Mouse (Mus musculus) heart, embryonic 11.5 days (tissue): ENCODE data around the gene Nfkb1. TPM values are rescaled to one million over a fixed set of nuclear protein-coding genes. Genes with fewer than 3 reads are reported as not detected.

Experiments
- ATAC-seq: fragments of 200-750 bp; cut with Nextera tagmentation; replicated peaks from 2 replicates; pipeline ENCODE4 v1.8.0; 2017; ENCODE audit warnings: moderate library complexity; ENCODE audit not compliant: insufficient number of reproducible peaks, low FRiP score, low TSS enrichment
- H3K27ac ChIP-seq: fragments of 300-500 bp; sonication (generic); 2 replicates; pipeline ENCODE4 v1.5.1; 2014; ENCODE audit warnings: mild to moderate bottlenecking, low read depth, low read length
- H3K27me3 ChIP-seq: fragments of 300-500 bp; sonication (generic); 2 replicates; pipeline ENCODE4 v1.6.1; 2014; ENCODE audit warnings: mild to moderate bottlenecking, low read length, mixed read lengths; ENCODE audit not compliant: control insufficient read depth, insufficient read depth
- H3K36me3 ChIP-seq: fragments of 300-500 bp; sonication (generic); 2 replicates; pipeline ENCODE4 v1.6.1; 2014; ENCODE audit warnings: mild to moderate bottlenecking, low read length, moderate library complexity, mixed read lengths; ENCODE audit not compliant: control insufficient read depth, insufficient read depth
- H3K4me1 ChIP-seq: fragments of 300-500 bp; sonication (generic); 2 replicates; pipeline ENCODE4 v1.6.1; 2014; ENCODE audit warnings: low read length; ENCODE audit not compliant: control insufficient read depth, insufficient read depth
- H3K4me2 ChIP-seq: fragments of 300-500 bp; sonication (generic); 2 replicates; pipeline ENCODE4 v1.6.1; 2014; ENCODE audit warnings: mild to moderate bottlenecking, moderate library complexity
- H3K4me3 ChIP-seq: fragments of 300-500 bp; sonication (generic); 2 replicates; pipeline ENCODE4 v1.5.1; 2014; ENCODE audit warnings: low read depth, low read length
- H3K9ac ChIP-seq: fragments of 300-500 bp; sonication (generic); 2 replicates; pipeline ENCODE4 v1.6.1; 2014; ENCODE audit warnings: mild to moderate bottlenecking, low read depth, low read length, moderate library complexity
- H3K9me3 ChIP-seq: fragments of 300-500 bp; sonication (generic); replicated peaks from 2 replicates; pipeline ENCODE4 v1.6.1; 2016; ENCODE audit warnings: low read length; ENCODE audit not compliant: control insufficient read depth
- WGBS: fragments of 180-500 bp; shearing (Covaris S2); extraction: QIAGEN DNeasy Blood & Tissue Kit; methylation state at CpG from one replicate; pipeline ENCODE4 v1.1.7; 2014; ENCODE audit not compliant: insufficient replicate concordance; 5-methylcytosine and 5-hydroxymethylcytosine counted together
- polyA plus RNA-seq: library from polyadenylated mRNA; unstranded; fragments of >200 nt; fragmentation: Nextera tagmentation; extraction: Ambion mirVana; gene quantifications from 2 replicates; pipeline ENCODE4 v1.2.1, GENCODE M21; 2014

The Nfkb1 gene
- polyA plus RNA-seq, 1 experiment from 2014 or later = 17.8 TPM

DNA sequence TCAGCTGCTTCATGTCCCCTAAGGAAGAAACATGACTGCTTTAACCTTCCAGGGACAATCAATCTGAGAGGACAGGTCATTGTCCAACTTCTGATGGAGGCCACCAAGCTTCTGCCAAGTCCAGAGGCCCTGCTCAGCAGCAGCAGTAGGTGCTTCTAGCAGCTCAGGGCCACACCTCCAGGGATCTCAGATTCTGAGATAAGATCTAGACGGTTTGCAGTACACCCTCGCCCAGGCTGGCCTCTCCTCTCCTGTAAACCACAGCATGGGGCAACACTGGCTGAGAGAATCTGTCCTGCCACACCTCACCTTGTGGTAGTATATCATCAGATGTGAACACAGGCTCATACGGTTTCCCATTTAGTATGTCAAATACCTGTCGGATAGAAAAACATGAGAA is 100.9 kb downstream of the Nfkb1 start:
- ATAC-seq = no peak
- no peaks in the 10 kb centered on the region for H3K27me3 ChIP-seq
- H3K27ac ChIP-seq = no peak overlapping the region
- peaks cover 31% of the 10 kb centered on the region for H3K36me3 ChIP-seq
- WGBS = 61% methylated on average over 4 of the region's 4 CpGs
- H3K9me3 ChIP-seq = no peaks in the 10 kb centered on the region
- H3K4me3 ChIP-seq = no peak overlapping the region
- peaks cover 9% of the 10 kb centered on the region for H3K4me1 ChIP-seq
- H3K9ac ChIP-seq = no peak overlapping the region
- H3K4me2 ChIP-seq = no peak overlapping the region

DNA sequence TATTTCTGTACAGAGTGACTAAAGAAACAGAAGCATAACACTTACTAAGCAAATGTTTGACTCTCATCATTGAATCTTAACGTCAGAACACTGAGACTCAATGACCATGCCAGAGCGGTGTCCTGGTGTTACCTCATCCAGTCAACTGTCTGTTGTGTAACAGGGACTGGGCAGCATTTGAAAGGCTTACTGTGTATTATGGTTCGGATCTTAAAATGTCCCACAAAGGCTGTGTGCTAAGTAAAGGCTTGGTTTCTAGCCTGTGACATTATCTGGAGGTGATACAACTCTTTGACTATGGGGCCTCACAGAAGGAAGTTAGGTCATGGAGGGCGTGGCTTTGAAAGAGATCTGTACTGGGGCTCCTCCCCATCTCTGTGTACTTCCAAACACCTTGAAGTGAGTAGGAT is 104.9 kb downstream of the Nfkb1 start:
- H3K36me3 ChIP-seq = peaks cover 25% of the 10 kb centered on the region
- 74% methylated on average over 4 of the region's 4 CpGs for whole genome bisulfite sequencing

GRCm38 (mm10) chr3:135586060-135586459 is 105.3 kb downstream of the Nfkb1 start:
- peak overlapping the region; percentile 79; the same call in 1 of the 2 replicates for H3K27ac ChIP-seq
- H3K4me2 ChIP-seq = peak overlapping the region; percentile 29; the same call in 1 of the 2 replicates
- H3K36me3 ChIP-seq = peaks cover 20% of the 10 kb centered on the region
- no peak for ATAC-seq
- no peaks in the 10 kb centered on the region for H3K9me3 ChIP-seq
- H3K9ac ChIP-seq = no peak overlapping the region; the same call in 1 of the 2 replicates
- WGBS = 69% methylated on average over 2 of the region's 2 CpGs
- H3K27me3 ChIP-seq = no peaks in the 10 kb centered on the region
- no peak overlapping the region for H3K4me3 ChIP-seq
- H3K4me1 ChIP-seq = peaks cover 21% of the 10 kb centered on the region

More for the DNA sequence above, 104.9 kb downstream of the Nfkb1 start:
- ATAC-seq = no peak
- Histone ChIP-seq H3K4me1 (peaks cover 18% of the 10 kb centered on the region), H3K27me3 (no peaks in the 10 kb centered on the region), H3K9me3 (no peaks in the 10 kb centered on the region), H3K9ac (no peak overlapping the region), H3K4me2 (no peak overlapping the region), H3K4me3 (no peak overlapping the region), H3K27ac (no peak overlapping the region)

DNA sequence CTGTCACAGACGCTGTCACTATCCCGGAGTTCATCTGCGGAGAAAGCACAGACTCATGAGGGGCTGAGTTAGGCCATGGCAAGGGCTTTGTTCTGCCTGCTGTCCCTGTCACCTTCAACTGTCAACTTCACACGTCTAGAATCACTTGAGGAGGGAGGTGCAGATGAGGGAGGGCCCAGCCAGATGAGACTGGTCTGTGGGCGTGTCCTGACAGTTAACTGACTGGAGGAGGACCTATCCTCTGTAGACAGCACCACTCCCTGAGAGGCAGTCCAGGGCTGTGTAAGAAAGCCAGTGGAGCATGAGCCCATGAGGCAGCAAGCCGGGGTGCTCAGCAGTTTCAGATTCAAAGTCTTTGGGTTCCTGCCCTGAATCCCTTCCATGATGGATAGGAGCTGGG is 105.9 kb downstream of the Nfkb1 start:
- Histone ChIP-seq H3K4me1 (peaks cover 21% of the 10 kb centered on the region), H3K27me3 (no peaks in the 10 kb centered on the region), H3K9ac (no peak overlapping the region; the same call in 1 of the 2 replicates), H3K4me2 (peak overlapping the region; percentile 29; the same call in 1 of the 2 replicates), H3K36me3 (peaks cover 20% of the 10 kb centered on the region), H3K4me3 (no peak overlapping the region), H3K27ac (peak overlapping the region; percentile 82), H3K9me3 (no peaks in the 10 kb centered on the region)
- peak; percentile 85 for ATAC-seq
- 41% methylated on average over 6 of the region's 6 CpGs for WGBS

DNA sequence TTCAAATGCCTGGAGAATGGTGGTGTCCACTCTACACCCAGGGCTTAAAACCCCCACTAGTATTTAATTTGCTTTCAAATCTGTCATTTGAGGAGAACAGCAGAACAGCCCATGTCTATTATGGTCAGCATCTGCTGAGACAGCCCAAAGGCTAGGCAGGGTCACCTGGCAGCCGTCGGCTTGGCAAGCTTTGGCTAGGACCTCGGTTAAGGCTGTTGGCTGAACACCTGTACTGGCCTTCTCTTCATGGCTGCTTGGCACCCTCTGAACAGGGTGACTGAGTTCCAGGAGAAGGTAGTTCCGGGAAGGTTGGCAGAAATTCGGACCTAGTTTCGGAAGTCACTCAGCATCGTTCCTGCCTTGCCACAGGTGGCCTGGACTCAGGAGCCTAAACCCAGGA is 109.1 kb downstream of the Nfkb1 start:
- H3K36me3 ChIP-seq = peaks cover 4% of the 10 kb centered on the region; the same call in 1 of the 2 replicates
- H3K9ac ChIP-seq = no peak overlapping the region
- no peak overlapping the region for H3K27ac ChIP-seq
- H3K4me3 ChIP-seq = no peak overlapping the region
- H3K27me3 ChIP-seq = no peaks in the 10 kb centered on the region
- peaks cover 30% of the 10 kb centered on the region for H3K4me1 ChIP-seq
- no peaks in the 10 kb centered on the region for H3K9me3 ChIP-seq
- H3K4me2 ChIP-seq = no peak overlapping the region
- ATAC-seq = no peak
- 81% methylated on average over 7 of the region's 7 CpGs for WGBS

DNA sequence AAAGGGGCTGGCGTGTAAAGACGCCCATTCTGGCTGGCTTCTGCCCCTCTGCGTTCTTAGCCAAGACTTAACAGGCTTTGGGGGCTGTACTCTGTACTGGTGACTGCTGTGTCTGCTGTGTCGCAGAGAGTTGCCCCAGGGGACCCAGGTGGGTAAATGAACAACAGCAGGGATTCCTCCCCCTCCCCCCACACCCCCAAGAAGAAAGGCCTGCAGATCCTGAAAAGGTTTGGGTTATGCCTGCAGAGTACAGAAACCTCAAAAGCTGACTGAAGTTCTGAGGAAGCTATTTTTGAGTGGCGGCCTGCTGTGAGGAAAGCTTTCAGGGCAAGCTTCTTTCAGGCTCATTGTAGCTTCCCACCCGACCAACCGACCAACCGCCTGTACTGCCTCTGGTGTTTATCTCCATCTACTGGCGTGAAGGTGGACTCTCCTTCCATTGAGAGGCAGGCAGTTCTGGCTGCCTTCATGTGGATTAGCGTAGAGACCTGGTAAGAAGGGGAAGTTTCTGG is 109.7 kb downstream of the Nfkb1 start:
- H3K27me3 ChIP-seq = no peaks in the 10 kb centered on the region
- WGBS = 24% methylated on average over 10 of the region's 10 CpGs
- no peak overlapping the region for H3K4me3 ChIP-seq
- H3K27ac ChIP-seq = peak overlapping the region; percentile 30; the same call in 1 of the 2 replicates
- peaks cover 29% of the 10 kb centered on the region for H3K4me1 ChIP-seq
- no peak overlapping the region for H3K9ac ChIP-seq
- H3K4me2 ChIP-seq = no peak overlapping the region
- H3K36me3 ChIP-seq = peaks cover 2% of the 10 kb centered on the region; the same call in 1 of the 2 replicates
- H3K9me3 ChIP-seq = no peaks in the 10 kb centered on the region
- ATAC-seq = no peak

- WGBS = 71% methylated on average over 21 of the region's 21 CpGs
- H3K4me2 ChIP-seq = no peak overlapping the region
- no peak for ATAC-seq
- H3K4me3 ChIP-seq = no peak overlapping the region
- no peak overlapping the region for H3K9ac ChIP-seq
- H3K27ac ChIP-seq = no peak overlapping the region
- H3K36me3 ChIP-seq = no peaks in the 10 kb centered on the region
- H3K27me3 ChIP-seq = no peaks in the 10 kb centered on the region
- H3K9me3 ChIP-seq = no peaks in the 10 kb centered on the region
- peaks cover 26% of the 10 kb centered on the region for H3K4me1 ChIP-seq
Observed at GRCm38 (mm10) chr3:135580439-135581275, 110.7 kb downstream of the Nfkb1 start.

DNA sequence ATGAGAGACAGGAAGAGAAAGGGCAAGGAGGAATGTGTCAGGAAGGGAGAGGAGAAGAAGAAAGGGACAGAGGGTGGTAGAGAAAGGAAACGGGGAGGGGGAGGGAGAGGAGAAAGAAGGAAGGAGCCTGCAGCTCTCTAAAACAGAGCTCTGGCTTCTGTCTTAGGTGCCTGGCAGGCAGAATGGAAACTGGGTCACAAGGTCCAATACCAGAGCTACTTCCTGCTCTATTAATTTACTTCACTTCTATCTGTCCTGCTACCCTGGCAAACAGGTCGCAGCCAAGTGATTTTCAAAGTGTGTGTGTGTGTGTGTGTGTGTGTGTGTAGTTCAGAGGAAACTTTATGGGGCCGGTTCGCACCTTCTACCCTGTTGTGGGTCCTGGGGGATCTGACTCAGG is 112.2 kb downstream of the Nfkb1 start:
- peak overlapping the region; percentile 54 for H3K27ac ChIP-seq
- no peak overlapping the region for H3K9ac ChIP-seq
- no peaks in the 10 kb centered on the region for H3K36me3 ChIP-seq
- H3K4me2 ChIP-seq = no peak overlapping the region
- no peaks in the 10 kb centered on the region for H3K27me3 ChIP-seq
- ATAC-seq = peak; percentile 37; the same call in 1 of the 2 replicates
- H3K4me1 ChIP-seq = peaks cover 23% of the 10 kb centered on the region
- no peaks in the 10 kb centered on the region for H3K9me3 ChIP-seq
- WGBS = 40% methylated on average over 4 of the region's 4 CpGs
- H3K4me3 ChIP-seq = no peak overlapping the region
